Mouse (Mus musculus): Measurements from ENCODE around the gene Ankrd44. TPM values are rescaled to one million over a fixed set of nuclear protein-coding genes. Genes with fewer than 3 reads are reported as not detected.

Gene Ankrd44
- polyA plus RNA-seq, 1 experiment from 2014 or later, result 14.7 TPM

DNA sequence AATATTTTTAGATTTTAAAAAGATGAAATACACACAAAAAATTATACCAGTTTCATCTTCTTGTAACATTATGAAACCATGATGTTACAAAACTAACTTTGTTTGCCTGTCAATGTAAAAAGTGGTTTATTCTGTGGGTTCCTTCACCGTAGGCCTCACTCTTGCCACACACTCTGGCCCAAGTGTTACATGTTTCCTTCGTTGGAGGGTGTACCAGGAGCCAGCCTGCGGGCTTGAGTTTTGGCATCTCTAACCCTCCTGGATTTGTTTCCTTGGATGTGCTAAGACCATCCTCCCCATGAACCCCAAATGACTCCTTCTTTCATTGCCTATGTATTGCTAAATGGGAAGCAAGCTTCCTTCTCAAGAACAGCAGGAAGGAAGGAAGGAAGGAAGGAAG, 230.8 kb downstream of the Ankrd44 start:
- H3K27me3 ChIP-seq (replicated peaks), result no peaks in the 10 kb centered on the region
- no peak overlapping the region for H3K4me3 ChIP-seq
- H3K9ac ChIP-seq, result no peak overlapping the region
- 95% methylated on average over 3 of the region's 3 CpGs for WGBS
- no peak for ATAC-seq (ENCODE audit: low FRiP score, low read depth)
- H3K36me3 ChIP-seq, result no peaks in the 10 kb centered on the region
- H3K27ac ChIP-seq, result no peak overlapping the region
- no peaks in the 10 kb centered on the region for H3K9me3 ChIP-seq
- H3K4me2 ChIP-seq (replicated peaks), result no peak overlapping the region
- no peaks in the 10 kb centered on the region for H3K4me1 ChIP-seq

DNA sequence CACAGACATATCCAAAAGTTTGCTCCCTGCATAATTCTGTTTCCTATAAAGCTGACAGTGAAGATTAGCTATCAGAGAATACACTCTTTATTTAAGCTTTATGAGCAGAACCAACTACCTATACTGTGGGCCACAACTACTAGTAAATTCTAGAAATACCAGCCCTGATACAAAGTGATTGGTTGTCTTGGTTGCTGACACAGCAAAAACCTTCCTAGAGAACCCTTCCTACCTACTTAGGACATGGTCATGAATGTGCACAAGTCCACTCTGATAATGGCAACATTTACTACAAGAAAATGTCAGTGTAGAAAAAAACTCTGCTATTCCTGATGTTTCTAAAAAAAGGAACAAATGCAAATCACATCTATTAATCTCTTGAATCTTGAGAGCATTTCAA, 234.4 kb downstream of the Ankrd44 start:
- Histone ChIP-seq H3K27ac (no peak overlapping the region), H3K36me3 (no peaks in the 10 kb centered on the region), H3K9me3 (no peaks in the 10 kb centered on the region), H3K4me1 (no peaks in the 10 kb centered on the region), H3K4me3 (no peak overlapping the region), H3K9ac (no peak overlapping the region), H3K27me3 (replicated peaks) (no peaks in the 10 kb centered on the region), H3K4me2 (replicated peaks) (no peak overlapping the region)
- ATAC-seq (ENCODE audit: low FRiP score, low read depth), result no peak

DNA sequence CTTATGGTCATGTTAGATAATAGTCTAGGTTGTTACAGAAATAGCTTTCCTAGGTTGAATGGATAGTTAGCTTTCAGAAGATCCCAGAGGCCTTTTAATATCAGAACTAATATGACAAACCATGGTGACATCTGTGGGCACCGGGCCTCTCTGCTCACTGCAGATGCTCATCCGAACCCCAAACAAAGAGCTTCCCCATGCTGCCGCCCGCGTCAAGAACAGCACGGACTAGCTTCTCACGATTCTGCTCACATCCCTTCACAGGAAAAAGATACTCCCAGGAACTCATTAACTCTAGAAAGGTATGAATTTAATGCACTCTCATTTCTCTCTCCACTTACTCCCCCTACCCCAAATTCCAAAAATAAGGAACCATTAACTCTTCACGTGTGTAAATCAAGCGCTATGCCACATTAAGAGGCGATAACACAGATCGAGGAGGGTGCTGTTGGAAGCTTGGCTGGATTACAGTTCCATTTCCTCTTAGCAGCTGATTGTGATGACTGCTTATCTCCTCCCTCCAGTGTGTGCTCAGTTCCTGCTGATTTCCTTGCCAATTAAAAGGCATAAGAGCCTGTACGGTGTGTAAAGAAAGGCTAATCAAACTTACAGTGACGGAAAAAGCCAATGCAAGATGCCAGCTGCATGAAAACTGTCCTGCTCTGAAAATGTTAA, 235.8 kb downstream of the Ankrd44 start:
- Histone ChIP-seq H3K36me3 (no peaks in the 10 kb centered on the region), H3K9ac (no peak overlapping the region), H3K9me3 (0 out of 2 replicates have a peak, but pooled peaks cover 3% of the 10 kb centered on the region), H3K4me3 (no peak overlapping the region), H3K27ac (no peak overlapping the region), H3K4me2 (replicated peaks) (no peak overlapping the region), H3K4me1 (no peaks in the 10 kb centered on the region), H3K27me3 (replicated peaks) (no peaks in the 10 kb centered on the region)
- no peak for ATAC-seq (ENCODE audit: low FRiP score, low read depth)
- 74% methylated on average over 13 of the region's 13 CpGs for WGBS

DNA sequence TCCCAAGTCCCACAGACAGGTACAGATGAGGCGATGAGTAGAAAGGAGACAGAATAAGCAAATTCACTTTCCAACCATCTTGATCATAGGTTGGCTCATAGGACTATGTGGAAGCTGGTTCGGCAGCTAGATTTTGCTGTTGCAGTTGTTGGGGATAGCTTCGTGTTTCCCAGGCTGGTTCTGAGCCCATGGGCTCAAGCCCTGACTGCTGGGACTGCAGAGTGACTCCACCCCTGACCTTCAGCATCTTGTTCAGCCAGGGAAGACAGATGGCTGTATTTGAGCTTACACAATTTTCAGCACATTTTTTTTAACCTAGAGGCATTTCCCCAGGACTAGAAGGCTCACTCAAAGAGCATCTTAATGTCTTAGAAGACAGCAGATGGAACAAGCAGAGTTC, 237.7 kb downstream of the Ankrd44 start:
- Histone ChIP-seq H3K36me3 (no peaks in the 10 kb centered on the region), H3K9me3 (0 out of 2 replicates have a peak, but pooled peaks cover 3% of the 10 kb centered on the region), H3K4me1 (no peaks in the 10 kb centered on the region), H3K9ac (no peak overlapping the region), H3K4me2 (replicated peaks) (no peak overlapping the region), H3K27ac (no peak overlapping the region), H3K4me3 (no peak overlapping the region), H3K27me3 (replicated peaks) (no peaks in the 10 kb centered on the region)
- ATAC-seq (ENCODE audit: low FRiP score, low read depth), result no peak
- WGBS, result 87% methylated on average over 3 of the region's 3 CpGs

DNA sequence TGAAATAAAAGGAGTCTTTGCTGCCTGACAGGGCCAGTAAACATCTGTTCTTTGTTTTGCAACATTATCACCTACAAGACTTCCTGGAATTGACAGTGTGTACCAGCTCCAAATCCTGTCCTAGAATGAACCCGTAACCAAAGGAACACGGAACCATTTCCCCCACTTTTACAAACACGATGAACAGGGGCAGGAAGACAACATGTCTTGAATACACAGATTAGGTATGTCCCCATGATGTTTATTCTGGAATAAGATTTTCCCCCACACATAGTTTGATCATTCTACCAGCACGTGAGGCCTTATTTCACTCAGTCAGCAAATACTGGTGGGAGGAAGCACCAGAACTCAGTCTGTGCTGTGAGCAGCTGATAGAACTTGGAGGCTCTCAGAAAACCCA, 241.9 kb downstream of the Ankrd44 start:
- Histone ChIP-seq H3K27ac (no peak overlapping the region), H3K9ac (no peak overlapping the region), H3K4me2 (replicated peaks) (no peak overlapping the region), H3K9me3 (0 out of 2 replicates have a peak, but pooled peaks cover 3% of the 10 kb centered on the region), H3K27me3 (replicated peaks) (no peaks in the 10 kb centered on the region), H3K4me1 (no peaks in the 10 kb centered on the region), H3K36me3 (no peaks in the 10 kb centered on the region), H3K4me3 (no peak overlapping the region)
- no peak for ATAC-seq (ENCODE audit: low FRiP score, low read depth)
- 87% methylated on average over 4 of the region's 4 CpGs for WGBS

DNA sequence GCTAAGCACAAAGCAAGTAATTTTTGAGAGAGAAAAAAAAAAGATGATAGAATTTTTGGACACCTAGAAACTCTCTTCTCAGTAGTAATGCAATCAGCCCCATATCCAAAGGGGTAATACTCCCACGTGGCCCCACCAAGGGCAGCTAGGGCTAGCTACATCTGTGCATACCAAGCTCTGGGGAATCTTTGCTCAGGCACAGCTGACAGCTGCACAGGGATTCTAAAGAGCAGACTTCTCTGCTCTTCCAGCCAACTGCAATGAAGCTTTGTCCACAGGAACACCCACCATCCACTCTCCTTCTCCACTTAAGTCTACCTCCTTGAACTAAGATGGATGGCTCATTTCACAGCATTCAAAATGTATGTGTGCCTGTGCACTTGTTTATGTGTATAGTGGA, 246.6 kb downstream of the Ankrd44 start:
- Histone ChIP-seq H3K27ac (no peak overlapping the region), H3K27me3 (replicated peaks) (no peaks in the 10 kb centered on the region), H3K4me1 (no peaks in the 10 kb centered on the region), H3K9me3 (no peaks in the 10 kb centered on the region), H3K9ac (no peak overlapping the region), H3K4me3 (no peak overlapping the region), H3K4me2 (replicated peaks) (no peak overlapping the region), H3K36me3 (no peaks in the 10 kb centered on the region)
- ATAC-seq (ENCODE audit: low FRiP score, low read depth), result no peak
- 77% methylated on average over 1 of the region's 1 CpGs for WGBS

DNA sequence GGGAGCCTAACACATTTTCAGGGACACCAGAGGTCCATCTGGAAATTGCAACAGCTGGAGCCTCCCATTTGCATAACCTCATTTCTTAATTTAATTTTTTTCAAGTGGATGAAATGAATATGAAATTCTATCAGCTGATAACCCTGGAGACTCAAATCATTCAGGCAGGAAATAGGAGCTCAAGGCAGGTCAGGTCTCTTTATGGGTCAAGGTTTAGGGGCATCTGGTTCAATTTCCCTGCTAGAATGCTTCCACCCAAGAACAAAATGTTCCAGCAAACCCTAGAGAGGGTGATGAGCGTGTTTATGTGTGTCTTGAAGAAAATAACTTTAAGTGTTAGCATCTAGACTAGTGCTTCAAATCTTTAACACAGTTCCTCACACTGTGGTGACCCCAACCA, 248.2 kb downstream of the Ankrd44 start:
- no peaks in the 10 kb centered on the region for H3K9me3 ChIP-seq
- no peak overlapping the region for H3K27ac ChIP-seq
- H3K4me2 ChIP-seq (replicated peaks), result no peak overlapping the region
- 78% methylated on average over 1 of the region's 1 CpGs for WGBS
- H3K4me1 ChIP-seq, result no peaks in the 10 kb centered on the region
- no peaks in the 10 kb centered on the region for H3K27me3 ChIP-seq (replicated peaks)
- no peak overlapping the region for H3K4me3 ChIP-seq
- H3K36me3 ChIP-seq, result no peaks in the 10 kb centered on the region
- no peak overlapping the region for H3K9ac ChIP-seq
- ATAC-seq (ENCODE audit: low FRiP score, low read depth), result no peak

DNA sequence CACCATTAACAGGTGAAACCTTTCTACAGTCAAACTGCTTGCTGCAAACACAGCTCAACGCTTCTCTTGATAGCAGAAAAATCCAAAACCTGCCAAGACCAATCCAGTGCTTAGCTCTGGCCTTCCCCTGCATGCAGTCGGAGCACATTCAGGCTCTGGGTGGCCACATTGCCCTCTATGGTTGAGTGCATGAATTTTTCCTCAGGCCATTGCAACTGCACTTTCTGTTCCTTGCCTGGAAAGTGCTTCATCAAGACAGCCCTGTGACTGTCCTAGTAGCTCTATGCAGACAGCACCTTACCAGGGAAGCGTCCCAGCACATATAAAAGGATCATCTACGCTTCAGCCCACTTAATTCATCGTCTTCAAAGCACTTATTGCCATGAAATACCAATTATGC, 250.7 kb downstream of the Ankrd44 start:
- no peaks in the 10 kb centered on the region for H3K9me3 ChIP-seq
- ATAC-seq (ENCODE audit: low FRiP score, low read depth), result no peak
- H3K4me2 ChIP-seq (replicated peaks), result no peak overlapping the region
- 78% methylated on average over 5 of the region's 5 CpGs for WGBS
- H3K27ac ChIP-seq, result no peak overlapping the region
- H3K36me3 ChIP-seq, result no peaks in the 10 kb centered on the region
- no peak overlapping the region for H3K9ac ChIP-seq
- no peaks in the 10 kb centered on the region for H3K27me3 ChIP-seq (replicated peaks)
- no peaks in the 10 kb centered on the region for H3K4me1 ChIP-seq
- H3K4me3 ChIP-seq, result no peak overlapping the region

DNA sequence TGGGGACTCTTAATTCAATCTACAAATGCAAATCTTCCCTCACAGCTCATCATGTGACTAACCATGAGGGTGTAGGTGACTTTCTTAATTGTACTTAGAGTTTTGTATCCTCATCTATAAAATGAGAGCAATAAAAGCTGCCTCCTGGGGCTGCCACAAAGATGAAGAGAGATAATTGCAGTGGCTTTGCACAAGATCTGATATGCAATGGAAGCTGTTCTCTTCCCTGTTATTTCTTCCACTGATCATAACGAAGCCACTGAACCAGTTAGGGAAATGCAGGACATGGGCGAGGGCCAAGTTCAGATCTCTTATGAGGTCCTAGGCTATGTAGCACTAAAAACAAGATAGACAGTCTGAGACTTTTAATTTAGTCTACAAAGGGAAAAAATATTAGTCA, 258.2 kb downstream of the Ankrd44 start:
- Histone ChIP-seq H3K4me2 (replicated peaks) (no peak overlapping the region), H3K27me3 (replicated peaks) (no peaks in the 10 kb centered on the region), H3K4me3 (no peak overlapping the region), H3K4me1 (peaks cover 12% of the 10 kb centered on the region; the same call in 1 of the 2 replicates), H3K9me3 (no peaks in the 10 kb centered on the region), H3K9ac (no peak overlapping the region), H3K36me3 (no peaks in the 10 kb centered on the region), H3K27ac (no peak overlapping the region)
- no peak for ATAC-seq (ENCODE audit: low FRiP score, low read depth)
- 75% methylated on average over 2 of the region's 2 CpGs for WGBS

DNA sequence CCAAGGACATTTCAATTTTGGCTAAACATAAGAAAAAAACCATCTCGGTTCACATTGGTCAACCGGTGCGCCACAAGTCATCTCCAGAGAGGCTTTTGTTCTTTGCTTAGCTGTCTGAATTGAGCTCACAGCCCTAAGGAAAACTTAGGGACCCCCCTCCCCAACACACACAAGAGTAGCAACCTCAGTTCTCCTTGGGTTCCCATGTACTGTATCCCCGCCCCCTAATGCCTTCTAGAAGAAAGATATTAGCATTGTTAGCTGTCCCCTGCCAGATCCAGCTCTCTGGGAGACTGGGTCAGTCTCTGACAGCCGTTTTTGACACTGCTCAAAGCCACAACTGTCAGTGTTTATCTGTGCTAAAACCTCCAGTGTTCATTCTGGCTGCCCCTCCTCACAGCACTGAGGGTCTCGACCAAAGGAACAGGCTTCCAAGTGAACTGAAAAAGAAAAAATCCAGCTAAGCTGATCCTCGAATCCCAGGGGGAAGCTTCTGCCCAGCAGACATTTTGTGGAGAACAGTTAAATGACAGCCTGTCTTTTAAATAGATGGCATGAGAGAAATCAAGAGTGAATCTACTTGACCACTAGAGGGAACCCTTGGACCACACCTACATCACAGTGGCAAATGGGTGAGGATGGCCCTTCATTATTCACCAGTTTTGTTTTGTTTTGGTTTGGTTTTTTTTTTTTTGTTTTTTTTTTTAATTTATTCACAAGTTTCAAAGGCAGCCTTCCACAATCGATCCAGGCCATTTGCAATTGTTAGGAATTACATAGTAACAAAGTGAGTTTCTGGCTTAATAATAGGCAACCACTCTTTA, 260.4 kb downstream of the Ankrd44 start:
- Histone ChIP-seq H3K4me2 (replicated peaks) (no peak overlapping the region), H3K27ac (no peak overlapping the region), H3K4me1 (peaks cover 12% of the 10 kb centered on the region; the same call in 1 of the 2 replicates), H3K36me3 (no peaks in the 10 kb centered on the region), H3K9me3 (no peaks in the 10 kb centered on the region), H3K27me3 (replicated peaks) (no peaks in the 10 kb centered on the region), H3K4me3 (no peak overlapping the region), H3K9ac (no peak overlapping the region)
- ATAC-seq (ENCODE audit: low FRiP score, low read depth), result peak; percentile 56; the same call in 1 of the 2 replicates
- WGBS, result 62% methylated on average over 8 of the region's 8 CpGs

DNA sequence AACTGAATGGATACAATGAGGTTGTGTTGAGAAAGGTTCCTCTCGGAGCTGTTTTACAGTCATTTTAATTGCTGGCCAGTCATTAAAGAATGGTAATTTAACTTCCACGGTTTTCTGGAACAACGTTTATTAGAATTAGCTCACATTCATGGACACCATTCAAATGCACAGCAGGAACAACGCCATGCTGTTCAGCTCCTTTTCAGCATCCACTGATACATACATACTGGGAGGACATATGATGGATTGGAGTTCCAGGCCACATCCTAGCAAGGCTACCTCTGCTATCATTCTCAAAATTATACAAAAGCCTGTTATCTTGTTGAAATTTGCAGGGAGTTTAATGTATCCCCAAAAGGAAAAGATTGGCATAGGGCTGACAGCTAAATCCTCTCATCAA, 261.1 kb downstream of the Ankrd44 start:
- WGBS, result 30% methylated on average over 4 of the region's 4 CpGs
- Histone ChIP-seq H3K9ac (no peak overlapping the region), H3K27me3 (replicated peaks) (no peaks in the 10 kb centered on the region), H3K36me3 (no peaks in the 10 kb centered on the region), H3K9me3 (no peaks in the 10 kb centered on the region), H3K4me3 (no peak overlapping the region), H3K4me1 (peaks cover 12% of the 10 kb centered on the region; the same call in 1 of the 2 replicates), H3K27ac (no peak overlapping the region), H3K4me2 (replicated peaks) (no peak overlapping the region)
- ATAC-seq (ENCODE audit: low FRiP score, low read depth), result peak; percentile 65

DNA sequence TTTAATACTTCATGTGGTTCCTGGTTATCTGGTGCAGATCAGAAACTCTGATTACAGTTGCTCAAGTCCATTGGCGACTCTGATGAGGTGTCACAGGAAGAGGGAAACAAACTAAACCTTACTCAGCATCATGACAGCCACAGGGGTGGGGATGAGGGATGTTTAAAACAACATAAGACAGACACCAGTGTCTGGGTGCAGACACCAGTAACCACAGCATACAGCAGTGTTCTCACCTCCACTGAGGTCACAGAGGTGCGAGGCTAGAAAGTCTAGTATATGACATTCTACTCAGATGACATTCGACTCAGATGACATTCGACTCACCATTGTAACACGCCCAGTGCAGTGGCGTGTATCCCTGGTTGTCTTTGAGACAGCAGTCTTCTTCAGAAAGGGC, 265.5 kb downstream of the Ankrd44 start:
- H3K4me3 ChIP-seq, result no peak overlapping the region
- H3K4me1 ChIP-seq, result peaks cover 10% of the 10 kb centered on the region; the same call in 1 of the 2 replicates
- no peak overlapping the region for H3K9ac ChIP-seq
- no peak for ATAC-seq (ENCODE audit: low FRiP score, low read depth)
- H3K27ac ChIP-seq, result no peak overlapping the region
- H3K36me3 ChIP-seq, result no peaks in the 10 kb centered on the region
- no peak overlapping the region for H3K4me2 ChIP-seq (replicated peaks)
- no peaks in the 10 kb centered on the region for H3K27me3 ChIP-seq (replicated peaks)
- H3K9me3 ChIP-seq, result no peaks in the 10 kb centered on the region
- 89% methylated on average over 6 of the region's 6 CpGs for WGBS
